Mouse (Mus musculus): ENCODE data around the gene Olfr631.
"Not testable (repeated sequence)": the region's sequence is repeated elsewhere in the genome, so short reads cannot be mapped to it uniquely, and the experiment has no call there.

Gene Olfr631

DNA sequence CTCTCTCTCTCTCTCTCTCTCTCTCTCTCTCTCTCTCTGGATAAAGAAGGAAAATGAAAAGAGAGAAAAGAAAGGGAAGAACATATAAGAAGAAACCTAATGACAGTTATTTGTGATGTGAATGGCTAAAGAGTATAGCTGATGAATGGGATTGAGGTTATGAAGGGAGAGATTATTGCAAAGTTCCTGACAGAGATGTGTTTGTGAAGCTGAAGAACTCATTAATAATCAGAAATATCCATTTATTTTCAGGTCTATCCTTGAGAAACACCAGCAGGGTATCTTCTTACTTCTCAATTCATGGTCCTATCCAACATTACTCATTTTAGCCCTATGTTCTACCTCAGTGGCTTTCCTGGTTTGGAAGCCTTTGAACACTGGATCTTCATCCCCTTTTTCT is at the start of gene Olfr631:
Gene Olfr631 (plus strand): TSS at position 301 of the 400 bp plus-strand sequence.
- no peak for DNase-seq (ENCODE audit: low read depth)

DNA sequence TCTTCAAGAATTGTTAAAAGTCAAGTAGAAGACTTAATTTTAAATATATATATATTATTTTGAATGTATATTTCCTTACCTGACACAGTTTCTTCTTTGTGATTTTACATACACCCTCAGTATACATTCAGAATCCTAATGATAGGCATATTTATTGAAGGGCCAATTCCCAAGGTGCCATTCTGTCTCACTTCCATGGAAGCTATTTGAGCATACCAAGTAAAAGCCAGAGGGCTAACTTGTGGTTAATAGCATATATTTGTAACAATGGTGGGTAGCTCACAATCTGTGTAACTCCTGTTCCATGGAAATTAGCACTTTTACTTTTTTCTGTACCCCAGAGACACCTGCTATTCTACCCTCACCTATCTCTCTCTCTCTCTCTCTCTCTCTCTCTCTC is 42.5 kb upstream of the Olfr631 start, which contains the start of gene Olfr66:
Gene Olfr66 (minus strand): TSS at position 101 of the 400 bp plus-strand sequence.
- DNase-seq (ENCODE audit: low read depth) = no peak

DNA sequence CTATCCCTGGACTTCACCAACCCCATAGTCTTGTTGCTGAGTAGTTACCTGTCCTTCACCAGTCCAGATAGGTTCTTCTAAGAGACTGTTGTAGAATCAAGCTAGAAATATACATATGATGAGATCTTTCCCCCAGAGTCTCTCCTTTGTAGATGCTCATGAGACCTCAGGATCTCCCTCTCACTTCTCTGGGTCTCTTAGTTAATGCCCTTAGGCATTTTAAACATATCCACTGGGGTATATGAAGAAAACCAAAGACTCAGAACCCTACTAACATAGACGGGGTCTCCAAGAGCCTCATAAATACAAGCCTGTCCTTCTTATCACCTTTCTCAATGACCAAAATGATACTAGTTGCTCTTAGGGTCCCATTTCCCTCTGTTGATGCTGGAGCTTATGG is 34.2 kb upstream of the Olfr631 start, which contains the start of gene Olfr64:
Gene Olfr64 (minus strand): TSS at position 101 of the 400 bp plus-strand sequence.
- no peak for DNase-seq (ENCODE audit: low read depth)

DNA sequence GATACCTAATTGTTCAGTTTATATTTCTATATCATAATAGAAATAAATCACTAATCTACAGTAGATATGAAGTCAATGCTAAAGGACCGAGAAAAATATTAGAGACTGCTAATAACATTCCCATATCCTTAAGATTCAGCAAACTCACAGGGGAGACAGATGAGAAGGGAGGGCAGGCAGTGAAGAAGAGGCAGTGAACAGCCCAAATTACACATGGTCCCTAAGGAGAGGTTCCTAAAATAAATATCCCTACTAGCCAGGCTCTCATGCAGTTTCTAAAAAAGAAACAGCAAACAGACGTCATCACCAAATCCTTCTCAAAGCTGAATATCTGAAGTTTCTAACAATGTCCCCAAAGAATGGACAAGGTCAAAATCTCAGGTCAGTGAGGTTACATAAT is 25.4 kb upstream of the Olfr631 start, which contains the start of gene Olfr65:
Gene Olfr65 (plus strand): TSS at position 301 of the 400 bp plus-strand sequence.
- DNase-seq (ENCODE audit: low read depth) = no peak

DNA sequence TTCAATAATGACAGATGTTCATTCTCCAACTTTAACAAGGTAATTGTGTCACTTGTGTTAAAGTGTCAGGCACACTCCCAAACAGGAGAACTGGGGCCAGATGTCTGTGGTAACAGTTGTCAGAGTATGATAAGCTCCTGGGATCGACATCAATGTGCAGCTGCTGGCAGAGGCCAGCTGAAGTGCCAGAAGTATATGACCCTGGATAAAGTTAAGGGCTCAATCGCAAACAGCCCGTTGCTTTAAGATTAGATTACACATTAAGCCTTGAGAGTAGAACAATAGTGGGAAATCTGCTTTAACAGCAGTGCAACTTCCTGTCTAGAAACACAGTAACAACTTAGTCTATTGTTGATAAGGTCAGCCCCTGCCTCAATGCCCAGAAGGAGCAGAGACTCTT is 18.6 kb upstream of the Olfr631 start:
- peak; percentile 80 for DNase-seq (ENCODE audit: low read depth)

DNA sequence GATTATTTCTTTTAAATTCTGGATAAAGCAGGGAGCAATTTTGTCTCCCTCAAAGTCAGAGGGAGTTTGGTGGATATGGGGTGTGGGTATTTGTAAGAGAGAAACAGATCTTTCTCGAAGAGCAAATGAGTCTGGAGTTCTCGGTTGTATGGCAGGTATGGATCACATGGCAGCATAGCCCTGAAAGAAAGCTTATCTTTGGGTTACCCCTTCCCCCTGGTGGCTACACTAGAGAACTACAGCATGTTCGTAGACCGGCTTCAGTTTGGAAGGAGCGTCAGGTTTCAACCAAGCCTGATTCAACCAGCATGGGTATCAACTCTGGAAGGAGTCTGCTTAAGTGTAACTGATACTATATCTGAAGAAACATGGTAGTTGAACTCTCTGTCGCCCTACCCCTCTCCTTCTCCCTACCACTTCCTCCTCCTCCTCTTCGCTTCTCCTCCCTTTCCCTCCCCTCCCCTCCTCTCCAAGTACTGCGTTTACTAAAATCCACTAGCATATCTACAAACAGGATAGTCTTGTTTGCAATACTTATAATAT is 15.6 kb upstream of the Olfr631 start:
- DNase-seq (ENCODE audit: low read depth) = peak; percentile 65

DNA sequence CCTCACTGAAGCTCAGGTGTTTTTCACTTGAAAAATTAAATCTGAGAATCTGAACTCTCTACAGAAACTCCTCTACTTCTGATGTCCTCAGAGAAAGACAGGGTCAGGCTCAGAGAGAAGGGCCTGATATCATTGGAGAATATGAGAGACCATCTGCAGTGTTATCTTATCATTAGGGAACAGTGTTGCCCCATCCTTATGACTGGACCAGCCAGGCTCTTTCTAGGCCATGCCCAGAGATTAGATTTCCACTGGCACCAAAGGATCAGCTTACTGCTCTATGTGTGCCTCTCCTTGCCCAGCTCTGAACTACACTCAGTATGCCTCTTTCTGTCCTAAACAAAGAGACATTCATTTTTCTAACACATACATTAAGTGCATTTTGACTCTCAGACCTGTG is 13.3 kb upstream of the Olfr631 start:
- no peak for DNase-seq (ENCODE audit: low read depth)

DNA sequence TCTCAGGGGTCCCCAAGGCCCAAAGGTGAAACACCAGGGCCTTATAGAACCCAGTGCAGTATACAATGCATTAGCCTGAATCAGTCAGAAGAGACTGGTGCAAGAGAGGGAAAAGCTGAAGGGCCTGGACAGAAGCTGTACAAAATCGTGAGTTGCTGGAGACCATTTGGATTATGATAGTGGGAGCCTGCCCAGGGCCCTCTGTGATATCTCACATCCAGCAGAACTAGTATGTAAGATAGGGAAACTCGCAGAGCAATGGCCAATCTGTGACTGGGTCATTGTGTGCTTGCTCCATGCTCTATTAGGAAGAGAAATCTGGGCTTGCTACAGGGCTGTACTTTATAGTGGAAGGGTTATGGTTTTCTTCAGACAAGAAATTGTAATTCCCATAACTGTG is 5.6 kb downstream of the Olfr631 start, which contains the start of gene Olfr632:
Gene Olfr632 (plus strand): TSS at position 84 of the 400 bp plus-strand sequence.
- DNase-seq (ENCODE audit: low read depth) = no peak

DNA sequence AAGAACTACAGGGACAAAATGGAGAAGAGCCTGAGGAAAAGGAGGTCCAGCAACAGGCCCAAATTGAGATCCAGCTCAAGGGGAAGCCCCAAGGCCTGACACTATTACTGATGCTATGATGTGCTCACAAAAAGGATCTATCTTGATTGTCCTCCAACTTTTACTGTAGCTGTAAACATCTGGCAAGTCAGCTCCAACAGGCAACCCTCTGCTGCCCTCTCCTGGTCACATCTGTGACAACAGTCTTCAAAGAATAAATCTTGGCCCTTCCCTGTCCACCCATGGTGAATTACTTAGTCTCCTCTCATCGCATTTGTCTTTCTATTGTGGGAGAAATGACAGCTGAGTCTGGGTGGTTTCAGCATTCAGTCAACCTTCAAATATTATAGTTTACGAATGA is 14.1 kb downstream of the Olfr631 start:
- DNase-seq (ENCODE audit: low read depth) = peak; percentile 44

DNA sequence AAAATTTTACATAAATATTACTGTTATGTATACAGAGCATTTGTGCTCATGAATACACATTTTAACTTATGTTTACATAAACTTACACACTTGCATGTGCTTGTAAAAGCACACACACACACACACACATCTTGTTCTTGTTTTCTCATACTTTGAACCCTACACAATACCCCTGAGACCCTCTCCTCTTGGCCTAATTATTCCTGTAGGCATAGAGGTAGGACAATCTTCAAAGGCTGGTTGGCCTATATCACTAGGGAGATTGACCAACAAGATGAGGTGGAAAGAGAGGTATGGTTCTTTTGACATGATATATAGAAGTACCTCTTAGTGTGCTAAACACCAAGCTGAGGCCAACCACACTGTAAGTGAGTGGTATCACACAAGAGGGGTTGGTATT is 15.5 kb downstream of the Olfr631 start, which contains the start of gene Olfr633:
Gene Olfr633 (plus strand): TSS at position 301 of the 400 bp plus-strand sequence.
- DNase-seq (ENCODE audit: low read depth) = no peak

DNA sequence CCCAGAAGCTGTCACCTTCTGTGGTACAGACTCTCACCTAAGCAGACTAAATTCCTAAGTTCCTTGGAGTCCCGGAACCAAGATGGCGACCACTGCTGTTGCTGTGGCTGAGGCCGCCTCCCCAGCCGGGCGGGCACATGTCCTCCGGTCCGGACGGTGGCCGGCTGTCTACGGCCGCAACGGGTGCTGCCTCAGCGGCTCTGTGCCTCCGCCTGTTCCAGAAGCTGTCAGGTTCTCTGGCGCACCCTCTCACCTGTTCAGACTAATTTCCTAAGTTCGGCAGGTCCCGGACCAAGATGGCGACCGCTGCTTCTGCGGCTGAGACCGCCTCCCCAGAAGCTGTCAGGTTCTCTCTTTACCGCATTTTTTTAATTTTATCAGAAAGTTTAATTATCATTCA is 38.2 kb downstream of the Olfr631 start:
- DNase-seq (ENCODE audit: low read depth) = not testable (repeated sequence)

DNA sequence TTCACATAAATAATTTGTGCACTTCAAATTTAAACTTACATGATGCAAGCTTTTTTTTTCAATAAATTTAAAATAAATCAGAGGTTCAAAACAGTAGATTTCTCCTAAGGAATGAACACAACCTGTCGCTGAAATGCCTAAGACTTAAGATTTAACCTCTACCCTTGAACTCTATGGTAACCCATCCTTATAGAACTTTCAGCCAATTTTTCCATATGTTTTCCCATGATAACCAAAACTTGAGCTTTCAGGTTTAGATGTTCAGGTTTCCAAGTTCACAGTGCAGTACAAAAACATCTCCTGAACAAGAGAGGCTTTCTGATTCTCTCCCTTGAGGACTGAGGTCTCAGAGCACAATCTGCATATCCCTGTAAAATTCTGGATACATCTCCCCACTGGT is 42.2 kb downstream of the Olfr631 start, which contains the start of gene Olfr635:
Gene Olfr635 (plus strand): TSS at position 301 of the 400 bp plus-strand sequence.
- no peak for DNase-seq (ENCODE audit: low read depth)

DNA sequence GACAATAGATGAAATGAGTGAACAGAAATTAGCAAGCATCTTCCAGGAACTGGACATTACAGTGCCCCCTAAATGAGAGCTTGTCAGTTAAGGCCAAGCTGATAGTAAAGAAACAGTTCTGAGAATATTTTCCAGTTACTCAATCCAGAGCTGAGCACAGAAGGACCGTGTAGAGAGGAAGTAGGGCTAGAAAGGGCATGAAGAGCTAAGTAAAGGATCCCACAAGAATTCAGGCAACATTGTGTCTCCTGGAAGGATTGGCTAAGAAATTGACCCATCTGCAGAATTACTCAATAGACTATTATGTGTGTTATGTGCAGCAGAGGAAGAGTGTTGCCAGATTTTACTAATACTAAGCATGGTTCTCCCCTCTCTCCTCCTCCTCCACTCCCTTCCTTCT is 43.2 kb downstream of the Olfr631 start:
- no peak for DNase-seq (ENCODE audit: low read depth)
